Mouse (Mus musculus): ENCODE measurements around the gene Psma6. TPM values are rescaled to one million over a fixed set of nuclear protein-coding genes. Genes with fewer than 3 reads are reported as not detected.
"Not testable (repeated sequence)": the region's sequence is repeated elsewhere in the genome, so short reads cannot be mapped to it uniquely, and the experiment has no call there.

The Psma6 gene
- total RNA-seq, 2 experiments from 2014 or later, result 357 to 358 TPM

- no peak for ATAC-seq (replicated peaks; ENCODE audit: low FRiP score, low TSS enrichment, poor library complexity, severe bottlenecking)
Measured at GRCm38 (mm10) chr12:55389132-55390081, 5.4 kb downstream of the Psma6 start.

- no peak for ATAC-seq (replicated peaks; ENCODE audit: low FRiP score, low TSS enrichment, poor library complexity, severe bottlenecking)
Measured at GRCm38 (mm10) chr12:55392120-55392519, 8.1 kb downstream of the Psma6 start.

- no peak for ATAC-seq (replicated peaks; ENCODE audit: low FRiP score, low TSS enrichment, poor library complexity, severe bottlenecking)
Measured at GRCm38 (mm10) chr12:55392733-55393577, 8.9 kb downstream of the Psma6 start.

GRCm38 (mm10) chr12:55395601-55396000 lies 11.6 kb downstream of the Psma6 start:
- ATAC-seq (replicated peaks; ENCODE audit: low FRiP score, low TSS enrichment, poor library complexity, severe bottlenecking), result not testable (repeated sequence)

- no peak for ATAC-seq (replicated peaks; ENCODE audit: low FRiP score, low TSS enrichment, poor library complexity, severe bottlenecking)
Measured at GRCm38 (mm10) chr12:55396536-55396935, 12.5 kb downstream of the Psma6 start.

- ATAC-seq (replicated peaks; ENCODE audit: low FRiP score, low TSS enrichment, poor library complexity, severe bottlenecking), result no peak
Measured at GRCm38 (mm10) chr12:55397544-55398239, 13.7 kb downstream of the Psma6 start.

GRCm38 (mm10) chr12:55398240-55399127 lies 14.5 kb downstream of the Psma6 start:
- ATAC-seq (replicated peaks; ENCODE audit: low FRiP score, low TSS enrichment, poor library complexity, severe bottlenecking), result peak; percentile 98

- ATAC-seq (replicated peaks; ENCODE audit: low FRiP score, low TSS enrichment, poor library complexity, severe bottlenecking), result peak; percentile 24
Measured at GRCm38 (mm10) chr12:55399128-55399677, 15.2 kb downstream of the Psma6 start.

- no peak for ATAC-seq (replicated peaks; ENCODE audit: low FRiP score, low TSS enrichment, poor library complexity, severe bottlenecking)
Measured at GRCm38 (mm10) chr12:55407888-55408287, 23.9 kb downstream of the Psma6 start.

- ATAC-seq (replicated peaks; ENCODE audit: low FRiP score, low TSS enrichment, poor library complexity, severe bottlenecking), result no peak
Measured at GRCm38 (mm10) chr12:55415255-55415654, 31.2 kb downstream of the Psma6 start.

GRCm38 (mm10) chr12:55415762-55416161 lies 31.7 kb downstream of the Psma6 start:
- no peak for ATAC-seq (replicated peaks; ENCODE audit: low FRiP score, low TSS enrichment, poor library complexity, severe bottlenecking)

- no peak for ATAC-seq (replicated peaks; ENCODE audit: low FRiP score, low TSS enrichment, poor library complexity, severe bottlenecking)
Measured at GRCm38 (mm10) chr12:55420220-55420619, 36.2 kb downstream of the Psma6 start.

- ATAC-seq (replicated peaks; ENCODE audit: low FRiP score, low TSS enrichment, poor library complexity, severe bottlenecking), result no peak
Measured at GRCm38 (mm10) chr12:55422057-55422456, 38.0 kb downstream of the Psma6 start.

- no peak for ATAC-seq (replicated peaks; ENCODE audit: low FRiP score, low TSS enrichment, poor library complexity, severe bottlenecking)
Measured at GRCm38 (mm10) chr12:55426300-55426699, 42.3 kb downstream of the Psma6 start.

- no peak for ATAC-seq (replicated peaks; ENCODE audit: low FRiP score, low TSS enrichment, poor library complexity, severe bottlenecking)
Measured at GRCm38 (mm10) chr12:55429201-55429600, 45.2 kb downstream of the Psma6 start.

GRCm38 (mm10) chr12:55429956-55430355 lies 45.9 kb downstream of the Psma6 start:
- no peak for ATAC-seq (replicated peaks; ENCODE audit: low FRiP score, low TSS enrichment, poor library complexity, severe bottlenecking)

- ATAC-seq (replicated peaks; ENCODE audit: low FRiP score, low TSS enrichment, poor library complexity, severe bottlenecking), result peak; percentile 69; the same call in 1 of the 2 replicates
Measured at GRCm38 (mm10) chr12:55432284-55432919, 48.4 kb downstream of the Psma6 start.

GRCm38 (mm10) chr12:55432920-55433284 lies 48.9 kb downstream of the Psma6 start:
- ATAC-seq (replicated peaks; ENCODE audit: low FRiP score, low TSS enrichment, poor library complexity, severe bottlenecking), result no peak
